Mouse (Mus musculus) hindbrain, postnatal 0 days (tissue): Measurements from ENCODE around the gene D17Wsu92e. TPM values are rescaled to one million over a fixed set of nuclear protein-coding genes. Genes with fewer than 3 reads are reported as not detected.
A peak's percentile ranks its signal among the peaks of the same experiment; 100 is the strongest.

Experiments
- ATAC-seq: fragments of 200-750 bp; cut with Nextera tagmentation; 2 replicates; pipeline ENCODE4 v1.8.0; 2017; ENCODE audit warnings: mild to moderate bottlenecking, moderate TSS enrichment, moderate library complexity
- DNase-seq: peaks from one replicate; pipeline ENCODE4 v3.0.0-alpha.2; 2015; ENCODE audit warnings: low spot score
- H3K27ac ChIP-seq: fragments of 300-500 bp; sonication (generic); 2 replicates; pipeline ENCODE4 v1.5.1; 2014; ENCODE audit warnings: mild to moderate bottlenecking
- H3K27me3 ChIP-seq: fragments of 300-500 bp; sonication (generic); 2 replicates; pipeline ENCODE4 v1.6.1; 2014; ENCODE audit warnings: low read length, mixed read lengths; ENCODE audit not compliant: insufficient read depth
- H3K36me3 ChIP-seq: fragments of 300-500 bp; sonication (generic); 2 replicates; pipeline ENCODE4 v1.6.1; 2014; ENCODE audit warnings: low read length, mixed read lengths; ENCODE audit not compliant: insufficient read depth
- H3K4me1 ChIP-seq: fragments of 300-500 bp; sonication (generic); 2 replicates; pipeline ENCODE4 v1.6.1; 2014; ENCODE audit warnings: antibody characterized with exemption, low read length, mixed read lengths; ENCODE audit not compliant: insufficient read depth
- H3K4me2 ChIP-seq: fragments of 300-500 bp; sonication (generic); 2 replicates; pipeline ENCODE4 v1.6.1; 2014; ENCODE audit warnings: low read depth, mild to moderate bottlenecking, low read length, moderate library complexity, mixed read lengths
- H3K4me3 ChIP-seq: fragments of 300-500 bp; sonication (generic); 2 replicates; pipeline ENCODE4 v1.5.1; 2014; ENCODE audit warnings: low read length
- H3K9ac ChIP-seq: fragments of 300-500 bp; sonication (generic); replicated peaks from 2 replicates; pipeline ENCODE4 v1.6.1; 2014; ENCODE audit warnings: mild to moderate bottlenecking, low read length, moderate library complexity, mixed read lengths
- H3K9me3 ChIP-seq: fragments of 300-500 bp; sonication (generic); 2 replicates; pipeline ENCODE4 v1.6.1; 2016; ENCODE audit warnings: low read length, mixed read lengths
- CTCF ChIP-seq: IDR thresholded peaks from 2 replicates; pipeline ENCODE4 v1.5.1; 2016; ENCODE audit warnings: antibody characterized with exemption, control low read depth, low read depth
- WGBS: fragments of 180-500 bp; shearing (Covaris S2); extraction: QIAGEN DNeasy Blood & Tissue Kit; methylation state at CpG from one replicate; pipeline ENCODE4 v1.1.7; 2014; 5-methylcytosine and 5-hydroxymethylcytosine counted together
- polyA plus RNA-seq: library from polyadenylated mRNA; unstranded; fragments of >200 nt; fragmentation: Nextera tagmentation; extraction: Ambion mirVana; gene quantifications from 2 replicates; pipeline ENCODE4 v1.2.1, GENCODE M21; 2015
- total RNA-seq: library from RNA; depleted of rRNA; stranded (reverse); fragments of >200 nt; gene quantifications from 2 replicates; pipeline ENCODE4 v1.2.3, GENCODE M21; 2014

D17Wsu92e gene
- total and polyA plus RNA-seq, 2 experiments from 2014 or later, result 10.5 to 73.4 TPM

- H3K9ac ChIP-seq, result no peak overlapping the region
- H3K4me2 ChIP-seq, result no peak overlapping the region
- DNase-seq (no peak), ATAC-seq (no peak)
- no peaks in the 10 kb centered on the region for H3K9me3 ChIP-seq
- TF ChIP-seq CTCF, result no peak
- no peaks in the 10 kb centered on the region for H3K27me3 ChIP-seq
- H3K4me3 ChIP-seq, result no peak overlapping the region
- WGBS, result 78% methylated on average over 2 of the region's 2 CpGs
- H3K36me3 ChIP-seq, result no peaks in the 10 kb centered on the region; the same call in 1 of the 2 replicates
- H3K27ac ChIP-seq, result no peak overlapping the region
- H3K4me1 ChIP-seq, result no peaks in the 10 kb centered on the region
These were observed 72.3 kb downstream of the D17Wsu92e start for GRCm38 (mm10) chr17:27748123-27748522.

- H3K4me1 ChIP-seq, result no peaks in the 10 kb centered on the region
- H3K4me3 ChIP-seq, result no peak overlapping the region
- DNase-seq, result peak; percentile 16
- no peaks in the 10 kb centered on the region for H3K9me3 ChIP-seq
- H3K9ac ChIP-seq, result no peak overlapping the region
- no peak overlapping the region for H3K27ac ChIP-seq
- ATAC-seq, result no peak
- no peak for TF ChIP-seq CTCF
- no peak overlapping the region for H3K4me2 ChIP-seq
- H3K27me3 ChIP-seq, result no peaks in the 10 kb centered on the region
- H3K36me3 ChIP-seq, result no peaks in the 10 kb centered on the region
- WGBS, result 30% methylated on average over 4 of the region's 4 CpGs
These were observed 74.0 kb downstream of the D17Wsu92e start for GRCm38 (mm10) chr17:27746446-27746845.

- H3K4me3 ChIP-seq, result no peak overlapping the region
- no peak overlapping the region for H3K27ac ChIP-seq
- no peaks in the 10 kb centered on the region for H3K9me3 ChIP-seq
- WGBS, result 90% methylated on average over 6 of the region's 6 CpGs
- H3K9ac ChIP-seq, result no peak overlapping the region
- H3K27me3 ChIP-seq, result no peaks in the 10 kb centered on the region
- H3K4me1 ChIP-seq, result no peaks in the 10 kb centered on the region
- ATAC-seq (no peak), DNase-seq (no peak)
- H3K36me3 ChIP-seq, result no peaks in the 10 kb centered on the region
- no peak overlapping the region for H3K4me2 ChIP-seq
- TF ChIP-seq CTCF, result no peak
These were observed 79.5 kb downstream of the D17Wsu92e start for GRCm38 (mm10) chr17:27740961-27741360.

GRCm38 (mm10) chr17:27734344-27735073, 85.9 kb downstream of the D17Wsu92e start:
- Histone ChIP-seq H3K9ac (no peak overlapping the region), H3K4me1 (no peaks in the 10 kb centered on the region), H3K27ac (no peak overlapping the region), H3K4me3 (no peak overlapping the region), H3K4me2 (no peak overlapping the region), H3K27me3 (no peaks in the 10 kb centered on the region), H3K9me3 (no peaks in the 10 kb centered on the region), H3K36me3 (no peaks in the 10 kb centered on the region)
- DNase-seq, result no peak
- no peak for ATAC-seq
- TF ChIP-seq CTCF, result no peak
- WGBS, result 26% methylated on average over 13 of the region's 13 CpGs

GRCm38 (mm10) chr17:27732694-27733093, 87.8 kb downstream of the D17Wsu92e start:
- TF ChIP-seq CTCF, result no peak
- Histone ChIP-seq H3K4me3 (no peak overlapping the region), H3K9ac (no peak overlapping the region), H3K4me2 (no peak overlapping the region), H3K27ac (no peak overlapping the region), H3K36me3 (no peaks in the 10 kb centered on the region), H3K9me3 (no peaks in the 10 kb centered on the region), H3K4me1 (no peaks in the 10 kb centered on the region), H3K27me3 (no peaks in the 10 kb centered on the region)
- no peak for ATAC-seq
- DNase-seq, result no peak
- 94% methylated on average over 3 of the region's 3 CpGs for WGBS

GRCm38 (mm10) chr17:27732152-27732551, 88.3 kb downstream of the D17Wsu92e start:
- ATAC-seq (no peak), DNase-seq (no peak)
- Histone ChIP-seq H3K9ac (no peak overlapping the region), H3K27me3 (no peaks in the 10 kb centered on the region), H3K36me3 (no peaks in the 10 kb centered on the region), H3K9me3 (no peaks in the 10 kb centered on the region), H3K4me2 (no peak overlapping the region), H3K4me1 (no peaks in the 10 kb centered on the region), H3K4me3 (no peak overlapping the region), H3K27ac (no peak overlapping the region)
- no peak for TF ChIP-seq CTCF
- WGBS, result 63% methylated on average over 5 of the region's 5 CpGs

- Histone ChIP-seq H3K36me3 (no peaks in the 10 kb centered on the region), H3K4me1 (peaks cover 5% of the 10 kb centered on the region; the same call in 1 of the 2 replicates), H3K27me3 (no peaks in the 10 kb centered on the region), H3K9ac (no peak within 1 kb of the TSS), H3K4me3 (no peak within 1 kb of the TSS), H3K4me2 (no peak within 1 kb of the TSS), H3K27ac (no peak within 1 kb of the TSS), H3K9me3 (no peaks in the 10 kb centered on the region)
- DNase-seq, result no peak
- no peak for ATAC-seq
- no peak for TF ChIP-seq CTCF
- WGBS, result 83% methylated on average over 10 of the region's 10 CpGs
These were observed 91.7 kb downstream of the D17Wsu92e start, which contains the start of gene Spdef for GRCm38 (mm10) chr17:27728770-27729169. TSS of gene Spdef (minus strand) at chr17:27728955.
